In genomic region chr7:80341793-80342192, GRCm38 (mm10) we compare ENCODE assay signal across 22 mouse cellular contexts. TPM values are rescaled to one million over a fixed set of nuclear protein-coding genes. Genes with fewer than 3 reads are reported as not detected.
A peak's percentile ranks its signal among the peaks of the same experiment; 100 is the strongest.
DNase-seq lines count a peak whose midpoint lies in the region; ATAC-seq and TF ChIP-seq lines count a peak whose summit lies in the region.
"Had no signal": no experiment of that assay in that cellular context is flagged by ENCODE, and none has a peak within 500 bp of the region (broad histone marks: within the 10 kb centered on the region; RNA-seq: fewer than 3 reads in every experiment).

No protein-coding gene starts in this region.

- no peak for TF ChIP-seq CTCF in cerebellum, adult 2 months (IDR thresholded peaks at IDR 0.05; ENCODE audit: borderline replicate concordance, insufficient read depth, low read depth, low read length)
- TF ChIP-seq CTCF in MEL (IDR thresholded peaks at IDR 0.05 in 2 of 3, conservative IDR thresholded peaks at IDR 0.05 in 1 of 3; ENCODE audit: control insufficient read depth in 1 of 3, insufficient read depth in 1 of 3, low read depth in 2 of 3, low read length in 3 of 3, poor library complexity in 1 of 3, severe bottlenecking in 1 of 3), result no peak

- no peaks in the 10 kb centered on the region for H3K27me3 ChIP-seq in cerebellum, adult 2 months (ENCODE audit: control insufficient read depth, insufficient read depth, low read length)
- H3K27me3 ChIP-seq in liver, embryonic 12.5 days (replicated peaks), result no peaks in the 10 kb centered on the region
- H3K27me3 ChIP-seq in MEL (ENCODE audit: control insufficient read depth in 1 of 2, insufficient read depth in 2 of 2, low read length in 2 of 2), result no peaks in the 10 kb centered on the region
- no peaks in the 10 kb centered on the region for H3K27me3 ChIP-seq in hindbrain, embryonic 14.5 days (ENCODE audit: control insufficient read depth, insufficient read depth, low read length)
- H3K27me3 ChIP-seq: heart, embryonic 15.5 days; Patski had no signal

- H3K4me2 ChIP-seq in liver, embryonic 12.5 days, result no peak overlapping the region
- no peak overlapping the region for H3K4me2 ChIP-seq in hindbrain, embryonic 14.5 days (replicated peaks)

- 67% methylated on average over 7 of the region's 7 CpGs for WGBS in cerebellum, adult 2 months
- 67% methylated on average over 7 of the region's 7 CpGs for WGBS in liver, embryonic 12.5 days (ENCODE audit: insufficient replicate concordance)
- 58% methylated on average over 7 of the region's 7 CpGs for WGBS in hindbrain, embryonic 14.5 days

- H3K79me2 ChIP-seq in MEL (ENCODE audit: control insufficient read depth, insufficient read depth, low read length, poor library complexity), result peaks cover 11% of the 10 kb centered on the region

- H3K9ac ChIP-seq in liver, embryonic 12.5 days, result 0 out of 2 replicates have a peak overlapping the region, but pooled peaks have one; percentile 13
- H3K9ac ChIP-seq in MEL (ENCODE audit: control insufficient read depth, low read depth, low read length, poor library complexity, severe bottlenecking), result no peak overlapping the region; the same call in 1 of the 2 replicates
- H3K9ac ChIP-seq in hindbrain, embryonic 14.5 days, result no peak overlapping the region
- H3K9ac ChIP-seq: heart, embryonic 15.5 days had no signal

- no peak for TF ChIP-seq EP300 in MEL (IDR thresholded peaks at IDR 0.05; ENCODE audit: low read depth in 1 of 2, low read length in 2 of 2)

- peaks cover 13% of the 10 kb centered on the region for H3K4me1 ChIP-seq in cerebellum, adult 2 months (ENCODE audit: control insufficient read depth, insufficient read depth, low read length)
- peaks cover 47% of the 10 kb centered on the region for H3K4me1 ChIP-seq in liver, embryonic 12.5 days
- H3K4me1 ChIP-seq in MEL (ENCODE audit: control insufficient read depth in 1 of 2, insufficient read depth in 2 of 2, low read length in 2 of 2), result peaks cover 0 to 31% of the 10 kb centered on the region in 2 experiments; a peak in 3 of 4 replicates
- H3K4me1 ChIP-seq in hindbrain, embryonic 14.5 days (replicated peaks; ENCODE audit: control insufficient read depth, insufficient read depth, low read length), result peaks cover 52% of the 10 kb centered on the region

- H3K27ac ChIP-seq in cerebellum, adult 2 months (ENCODE audit: insufficient read depth, low read length), result no peak overlapping the region
- H3K27ac ChIP-seq in liver, embryonic 12.5 days, result no peak overlapping the region
- H3K27ac ChIP-seq in MEL (ENCODE audit: control insufficient read depth, low read depth, low read length), result no peak overlapping the region
- peak overlapping the region; percentile 7; the same call in 1 of the 2 replicates for H3K27ac ChIP-seq in hindbrain, embryonic 14.5 days
- H3K27ac ChIP-seq: heart, embryonic 15.5 days; stomach, postnatal 0 days had no signal

- H3K4me3 ChIP-seq in cerebellum, adult 2 months (replicated peaks; ENCODE audit: insufficient read depth, low read depth, low read length), result no peak overlapping the region
- H3K4me3 ChIP-seq in liver, embryonic 12.5 days, result no peak overlapping the region
- no peak overlapping the region for H3K4me3 ChIP-seq in MEL (ENCODE audit: control insufficient read depth in 1 of 2, insufficient read depth in 1 of 2, low read depth in 2 of 2, low read length in 2 of 2)
- no peak overlapping the region for H3K4me3 ChIP-seq in hindbrain, embryonic 14.5 days (replicated peaks; ENCODE audit: low read length)
- H3K4me3 ChIP-seq: heart, embryonic 15.5 days; layer of hippocampus, adult 2 months had no signal

- H3K36me3 ChIP-seq in liver, embryonic 12.5 days, result peaks cover 17% of the 10 kb centered on the region
- peaks cover 0 to 12% of the 10 kb centered on the region in 2 experiments; a peak in 2 of 4 replicates for H3K36me3 ChIP-seq in MEL (ENCODE audit: control insufficient read depth in 1 of 2, insufficient read depth in 2 of 2, low read length in 2 of 2)
- H3K36me3 ChIP-seq in hindbrain, embryonic 14.5 days (replicated peaks; ENCODE audit: control insufficient read depth, insufficient read depth), result peaks cover 12% of the 10 kb centered on the region

- no peak for TF ChIP-seq RAD21 in MEL (IDR thresholded peaks at IDR 0.05; ENCODE audit: low read depth, low read length)

- no peak for ATAC-seq in liver, embryonic 12.5 days
- ATAC-seq in hindbrain, embryonic 14.5 days (ENCODE audit: low FRiP score), result no peak
- ATAC-seq: inflammation-experienced regulatory T-cells, adult 6 months; Patski had no signal

- peak; percentile 65 for DNase-seq in cerebellum, adult 9-10 months
- DNase-seq in cerebellum, adult 2 months, result no peak
- no peak for DNase-seq in liver
- DNase-seq in MEL (ENCODE audit: low read depth, low spot score), result peak; percentile 42
- no peak for DNase-seq in hindbrain, embryonic 14.5 days (ENCODE audit: low spot score)
- DNase-seq in layer of hippocampus, postnatal 10 days (ENCODE audit: low spot score in 2 of 2), result no peak
- DNase-seq in ovary, postnatal 36 days (ENCODE audit: low spot score), result no peak
- DNase-seq: gastrocnemius, postnatal 25 days; heart, postnatal 36 days; kidney, adult 8-10 months; kidney, postnatal 14 days; layer of hippocampus, postnatal 36 days; lung, adult 18-20 months; lung, postnatal 10 days; thymus, adult 2 months; thymus, postnatal 4 days had no signal

- TF ChIP-seq POLR2A in cerebellum, adult 2 months (IDR thresholded peaks at IDR 0.05; ENCODE audit: borderline replicate concordance, insufficient read depth, low read length), result no peak
- TF ChIP-seq POLR2A in MEL (IDR thresholded peaks at IDR 0.05; ENCODE audit: control insufficient read depth in 1 of 2, insufficient read depth in 1 of 2, low read depth in 1 of 2, low read length in 2 of 2, poor library complexity in 1 of 2), result no peak

- no peaks in the 10 kb centered on the region for H3K9me3 ChIP-seq in liver, embryonic 12.5 days (replicated peaks)
- H3K9me3 ChIP-seq in MEL (replicated peaks; ENCODE audit: insufficient read depth, low read length), result no peaks in the 10 kb centered on the region
- no peaks in the 10 kb centered on the region for H3K9me3 ChIP-seq in hindbrain, embryonic 14.5 days (ENCODE audit: control insufficient read depth, low read length)
- H3K9me3 ChIP-seq: heart, embryonic 15.5 days had no signal

TF ChIP-seq in MEL, 35 proteins besides CTCF, POLR2A, EP300 and RAD21 (continues in another document):
- TF ChIP-seq ELF1 (IDR thresholded peaks at IDR 0.05; ENCODE audit: low read depth, low read length) (no peak), NRF1 (IDR thresholded peaks at IDR 0.05; ENCODE audit: insufficient read depth, low read depth, low read length, poor library complexity, severe bottlenecking) (no peak), ZC3H11A (IDR thresholded peaks at IDR 0.05; ENCODE audit: low read depth, low read length) (no peak), CHD1 (IDR thresholded peaks at IDR 0.05; ENCODE audit: low read depth, low read length) (no peak), ZKSCAN1 (IDR thresholded peaks at IDR 0.05; ENCODE audit: low read depth, low read length) (no peak), TAL1 (IDR thresholded peaks at IDR 0.05; ENCODE audit: low read length) (peak; percentile 39; the same call in 1 of the 2 replicates)

RNA-seq across cellular contexts. Expression of gene Unc45a, which starts 1.0 kb away (rescaled TPM):
- 81.8 and 97.8 TPM in 2 replicates for polyA plus RNA-seq in cerebellum, adult 2 months (2012; rRNA removed)
- polyA plus RNA-seq in liver, embryonic 12.5 days (2016; fragmentation: Nextera tagmentation; extraction: Ambion mirVana), result 17.1 and 17.3 TPM in 2 replicates
- total RNA-seq in MEL (2012; rRNA removed), result 20.3 and 28.2 TPM in 2 replicates
- 10 to 100 TPM in 1 of 2 experiments, not detected in 1; 26.1 TPM for polyA plus RNA-seq in MEL (2012; ENCODE audit: insufficient read depth in 1 of 2, insufficient read length in 2 of 2, low read depth in 1 of 2, low replicate concordance in 2 of 2, missing spikeins in 1 of 2)
- polyA plus RNA-seq in hindbrain, embryonic 14.5 days (2014; fragmentation: Nextera tagmentation; extraction: Ambion mirVana), result 43.3 and 43.9 TPM in 2 replicates
- total RNA-seq in layer of hippocampus, postnatal 10 days (2021), result 10 to 100 TPM; 47.9 to 61.9 TPM

RNA-seq across cellular contexts. Expression of gene Hddc3, which starts 1.1 kb away (rescaled TPM):
- polyA plus RNA-seq in cerebellum, adult 2 months (2012; rRNA removed), result 57.7 and 61.0 TPM in 2 replicates
- 5.1 and 6.8 TPM in 2 replicates for polyA plus RNA-seq in liver, embryonic 12.5 days (2016; fragmentation: Nextera tagmentation; extraction: Ambion mirVana)
- total RNA-seq in MEL (2012; rRNA removed), result 47.6 and 58.1 TPM in 2 replicates
- polyA plus RNA-seq in MEL (2012; ENCODE audit: insufficient read depth in 1 of 2, insufficient read length in 2 of 2, low read depth in 1 of 2, low replicate concordance in 2 of 2, missing spikeins in 1 of 2), result 10 to 100 TPM in 1 of 2 experiments, not detected in 1; 47.1 TPM
- polyA plus RNA-seq in hindbrain, embryonic 14.5 days (2014; fragmentation: Nextera tagmentation; extraction: Ambion mirVana), result 18.7 and 23.4 TPM in 2 replicates
- 10 to 100 TPM; 37.2 to 44.9 TPM for total RNA-seq in layer of hippocampus, postnatal 10 days (2021)

RNA-seq across cellular contexts. Expression of gene Rccd1, which starts 17.5 kb away (rescaled TPM):
- 19.4 and 21.4 TPM in 2 replicates for polyA plus RNA-seq in cerebellum, adult 2 months (2012; rRNA removed)
- polyA plus RNA-seq in liver, embryonic 12.5 days (2016; fragmentation: Nextera tagmentation; extraction: Ambion mirVana), result 5.1 and 5.6 TPM in 2 replicates
- 13.8 and 20.2 TPM in 2 replicates for total RNA-seq in MEL (2012; rRNA removed)
- 10 to 100 TPM in 1 of 2 experiments, not detected in 1; 16.8 TPM for polyA plus RNA-seq in MEL (2012; ENCODE audit: insufficient read depth in 1 of 2, insufficient read length in 2 of 2, low read depth in 1 of 2, low replicate concordance in 2 of 2, missing spikeins in 1 of 2)
- polyA plus RNA-seq in hindbrain, embryonic 14.5 days (2014; fragmentation: Nextera tagmentation; extraction: Ambion mirVana), result 9.4 and 11.6 TPM in 2 replicates
- total RNA-seq in layer of hippocampus, postnatal 10 days (2021), result 10 to 100 TPM; 21.2 to 22.3 TPM

RNA-seq across cellular contexts. Expression of gene Man2a2, which starts 29.4 kb away (rescaled TPM):
- 167 and 188 TPM in 2 replicates for polyA plus RNA-seq in cerebellum, adult 2 months (2012; rRNA removed)
- 5.8 and 6.5 TPM in 2 replicates for polyA plus RNA-seq in liver, embryonic 12.5 days (2016; fragmentation: Nextera tagmentation; extraction: Ambion mirVana)
- 17.4 and 19.2 TPM in 2 replicates for total RNA-seq in MEL (2012; rRNA removed)
- polyA plus RNA-seq in MEL (2012; ENCODE audit: insufficient read depth in 1 of 2, insufficient read length in 2 of 2, low read depth in 1 of 2, low replicate concordance in 2 of 2, missing spikeins in 1 of 2), result 10 to 100 TPM in 1 of 2 experiments, not detected in 1; 38.6 TPM
- 18.9 and 21.6 TPM in 2 replicates for polyA plus RNA-seq in hindbrain, embryonic 14.5 days (2014; fragmentation: Nextera tagmentation; extraction: Ambion mirVana)
- total RNA-seq in layer of hippocampus, postnatal 10 days (2021), result 100 to 1,000 TPM; 106 to 115 TPM

RNA-seq across cellular contexts. Expression of gene Fes, which starts 46.0 kb away (rescaled TPM):
- polyA plus RNA-seq in cerebellum, adult 2 months (2012; rRNA removed), result 4.2 and 4.9 TPM in 2 replicates
- polyA plus RNA-seq in liver, embryonic 12.5 days (2016; fragmentation: Nextera tagmentation; extraction: Ambion mirVana), result 10.3 and 11.4 TPM in 2 replicates
- 1.3 and 2.7 TPM in 2 replicates for total RNA-seq in MEL (2012; rRNA removed)
- 1 to 10 TPM in 1 of 2 experiments, not detected in 1; 6.6 TPM for polyA plus RNA-seq in MEL (2012; ENCODE audit: insufficient read depth in 1 of 2, insufficient read length in 2 of 2, low read depth in 1 of 2, low replicate concordance in 2 of 2, missing spikeins in 1 of 2)
- polyA plus RNA-seq in hindbrain, embryonic 14.5 days (2014; fragmentation: Nextera tagmentation; extraction: Ambion mirVana), result 3.8 and 4.6 TPM in 2 replicates
- 10 to 100 TPM in 1 of 2 experiments, 1 to 10 TPM in 1; 5.2 to 10.6 TPM for total RNA-seq in layer of hippocampus, postnatal 10 days (2021)

Comparison
In these comparisons a context has a peak if more than half of its experiments do, and no peak if none do; other contexts are left out.
1. DNase-seq: peak in cerebellum, adult 9-10 months (single experiment) and MEL (single experiment); none in cerebellum, adult 2 months (0 of 2), liver (single experiment), hindbrain, embryonic 14.5 days (single experiment), layer of hippocampus, postnatal 10 days (0 of 2) and ovary, postnatal 36 days (single experiment).